Mouse (Mus musculus): ENCODE measurements around the gene Bcl2l13. TPM values are rescaled to one million over a fixed set of nuclear protein-coding genes. Genes with fewer than 3 reads are reported as not detected.
"Not testable (repeated sequence)": the region's sequence is repeated elsewhere in the genome, so short reads cannot be mapped to it uniquely, and the experiment has no call there.

Bcl2l13 gene
- polyA plus RNA-seq, 1 experiment from 2014 or later = 23.4 TPM

DNA sequence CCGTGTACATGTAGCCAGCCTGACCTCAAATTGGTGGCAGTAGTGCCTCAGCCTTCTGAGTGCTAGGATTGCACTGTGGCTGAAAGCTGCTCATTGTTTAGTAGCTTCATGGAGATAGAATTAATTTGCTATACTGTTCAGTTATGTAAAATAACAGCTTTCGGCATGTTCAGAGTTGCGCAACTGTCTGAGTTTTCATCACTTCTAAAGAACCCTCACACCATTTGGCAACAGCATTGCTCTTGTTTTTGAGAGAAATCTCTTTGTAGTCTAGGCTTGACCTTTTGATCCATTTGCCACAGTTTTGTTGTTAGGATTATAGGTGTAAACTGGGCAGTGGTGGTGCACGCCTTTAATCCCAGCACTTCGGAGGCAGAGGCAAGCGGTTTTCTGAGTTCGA, 4.2 kb downstream of the Bcl2l13 start:
- 97% methylated on average over 7 of the region's 7 CpGs for WGBS
- Histone ChIP-seq H3K9me3 (replicated peaks; ENCODE audit: control insufficient read depth, low read length, poor library complexity, severe bottlenecking) (no peaks in the 10 kb centered on the region), H3K4me3 (ENCODE audit: low read depth, low read length) (no peak overlapping the region), H3K4me2 (ENCODE audit: low read length) (no peak overlapping the region), H3K4me1 (ENCODE audit: control insufficient read depth, insufficient read depth, low read length) (peaks cover 9% of the 10 kb centered on the region), H3K9ac (ENCODE audit: low read depth, low read length) (no peak overlapping the region), H3K36me3 (ENCODE audit: control insufficient read depth, insufficient read depth, low read length) (peaks cover 2% of the 10 kb centered on the region), H3K27me3 (ENCODE audit: control insufficient read depth, insufficient read depth, low read depth, low read length) (no peaks in the 10 kb centered on the region), H3K27ac (ENCODE audit: low read length) (no peak overlapping the region)
- ATAC-seq = no peak

DNA sequence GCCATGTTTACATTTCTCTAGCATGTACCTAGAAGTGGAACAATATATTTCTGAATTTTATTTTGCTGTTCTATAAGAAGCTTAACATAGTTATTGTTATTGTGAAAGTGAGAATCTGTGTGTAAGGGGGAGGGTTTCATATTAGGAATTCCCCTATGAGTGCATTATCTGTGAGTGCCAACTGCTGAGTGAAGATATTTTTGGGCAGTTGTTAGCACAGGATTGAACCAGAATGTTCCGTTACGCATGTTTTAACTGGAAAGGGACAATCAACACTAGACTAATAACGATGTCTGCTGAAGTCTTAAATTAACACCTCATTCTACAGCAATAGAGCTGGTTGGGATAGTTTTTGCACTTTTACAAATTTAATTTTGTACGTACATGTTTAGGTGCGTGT, 5.7 kb downstream of the Bcl2l13 start:
- WGBS = 97% methylated on average over 5 of the region's 5 CpGs

DNA sequence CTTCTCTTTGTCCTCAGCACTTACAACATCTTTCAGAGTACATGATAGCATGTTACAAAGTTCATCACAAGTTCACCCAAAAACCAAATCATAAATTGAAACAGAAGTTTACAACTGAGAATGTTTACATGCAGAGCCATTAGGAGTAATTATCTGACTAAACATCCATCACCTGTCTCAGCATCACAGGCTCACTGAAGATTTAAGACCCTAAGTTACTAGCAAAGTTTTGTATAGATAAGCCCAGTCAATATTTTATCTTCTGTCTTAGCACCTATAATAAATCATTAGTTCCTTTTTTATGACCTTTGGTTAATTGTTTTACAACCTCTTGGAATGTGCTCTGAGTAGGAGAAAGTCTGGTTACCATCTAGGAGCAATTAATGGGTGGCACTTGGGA, 14.7 kb downstream of the Bcl2l13 start:
- not testable (repeated sequence) for H3K9ac ChIP-seq (ENCODE audit: low read depth, low read length); H3K9me3 ChIP-seq (replicated peaks; ENCODE audit: control insufficient read depth, low read length, poor library complexity, severe bottlenecking); H3K4me3 ChIP-seq (ENCODE audit: low read depth, low read length)

More for the DNA sequence above, 5.7 kb downstream of the Bcl2l13 start:
- Histone ChIP-seq H3K27me3 (ENCODE audit: control insufficient read depth, insufficient read depth, low read depth, low read length) (no peaks in the 10 kb centered on the region), H3K36me3 (ENCODE audit: control insufficient read depth, insufficient read depth, low read length) (peaks cover 2% of the 10 kb centered on the region), H3K27ac (ENCODE audit: low read length) (no peak overlapping the region), H3K9ac (ENCODE audit: low read depth, low read length) (no peak overlapping the region), H3K9me3 (replicated peaks; ENCODE audit: control insufficient read depth, low read length, poor library complexity, severe bottlenecking) (no peaks in the 10 kb centered on the region), H3K4me1 (ENCODE audit: control insufficient read depth, insufficient read depth, low read length) (peaks cover 9% of the 10 kb centered on the region), H3K4me3 (ENCODE audit: low read depth, low read length) (no peak overlapping the region), H3K4me2 (ENCODE audit: low read length) (no peak overlapping the region)
- ATAC-seq = no peak

DNA sequence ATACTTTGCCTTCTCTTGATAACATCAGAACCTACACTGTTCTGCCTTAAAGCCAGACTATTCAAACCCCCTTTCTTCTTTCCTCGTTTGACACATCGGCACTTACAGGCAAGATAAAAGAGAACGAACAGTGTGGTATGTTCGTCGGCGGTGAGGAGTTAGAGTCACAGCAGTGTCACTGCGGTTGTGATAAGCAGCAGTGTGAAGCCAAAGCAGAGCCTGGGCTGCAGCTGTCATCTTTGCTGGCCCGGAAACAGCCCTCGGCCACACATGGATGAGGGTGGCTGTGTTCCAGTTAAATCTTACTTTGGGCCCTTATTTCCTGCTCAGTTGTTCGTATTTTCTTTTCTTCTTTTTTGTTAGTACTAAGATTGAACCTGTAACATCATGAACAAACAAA, 18.4 kb downstream of the Bcl2l13 start:
- H3K4me2 ChIP-seq (ENCODE audit: low read length) = no peak overlapping the region
- ATAC-seq = no peak
- H3K27me3 ChIP-seq (ENCODE audit: control insufficient read depth, insufficient read depth, low read depth, low read length) = no peaks in the 10 kb centered on the region
- 88% methylated on average over 10 of the region's 10 CpGs for WGBS
- no peaks in the 10 kb centered on the region for H3K4me1 ChIP-seq (ENCODE audit: control insufficient read depth, insufficient read depth, low read length)
- H3K9me3 ChIP-seq (replicated peaks; ENCODE audit: control insufficient read depth, low read length, poor library complexity, severe bottlenecking) = no peaks in the 10 kb centered on the region
- H3K9ac ChIP-seq (ENCODE audit: low read depth, low read length) = no peak overlapping the region
- H3K4me3 ChIP-seq (ENCODE audit: low read depth, low read length) = no peak overlapping the region
- H3K27ac ChIP-seq (ENCODE audit: low read length) = no peak overlapping the region
- H3K36me3 ChIP-seq (ENCODE audit: control insufficient read depth, insufficient read depth, low read length) = peaks cover 6% of the 10 kb centered on the region

More for the DNA sequence above, 14.7 kb downstream of the Bcl2l13 start:
- not testable (repeated sequence) for H3K4me2 ChIP-seq (ENCODE audit: low read length); ATAC-seq; H3K27me3 ChIP-seq (ENCODE audit: control insufficient read depth, insufficient read depth, low read depth, low read length); H3K4me1 ChIP-seq (ENCODE audit: control insufficient read depth, insufficient read depth, low read length); H3K27ac ChIP-seq (ENCODE audit: low read length); H3K36me3 ChIP-seq (ENCODE audit: control insufficient read depth, insufficient read depth, low read length)

DNA sequence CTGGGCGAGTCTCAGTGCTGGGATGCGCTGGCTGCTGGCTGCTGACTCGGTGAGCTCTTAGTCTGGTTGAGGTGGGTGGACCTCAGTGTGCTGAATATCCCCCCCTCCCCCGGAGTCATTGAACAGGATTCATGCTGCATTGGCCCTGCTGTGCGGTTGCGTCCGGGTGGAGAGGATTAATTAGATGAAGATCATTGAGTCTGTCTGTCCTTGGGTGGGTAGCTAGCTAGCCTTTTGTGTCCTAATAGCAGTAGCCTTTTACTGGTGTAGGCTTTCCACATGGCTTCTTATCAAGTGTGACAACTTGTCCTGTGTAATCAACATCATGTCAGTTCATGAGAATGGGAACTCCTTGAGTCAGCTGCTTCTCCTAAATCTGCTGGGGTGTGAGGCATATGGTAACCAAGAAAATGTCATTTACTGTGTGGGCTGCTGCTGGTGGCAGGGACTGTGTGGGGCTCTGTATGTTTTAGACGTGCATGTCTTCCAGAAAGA, 22.3 kb downstream of the Bcl2l13 start:
- 26% methylated on average over 8 of the region's 8 CpGs for WGBS
- no peak overlapping the region for H3K27ac ChIP-seq (ENCODE audit: low read length)

DNA sequence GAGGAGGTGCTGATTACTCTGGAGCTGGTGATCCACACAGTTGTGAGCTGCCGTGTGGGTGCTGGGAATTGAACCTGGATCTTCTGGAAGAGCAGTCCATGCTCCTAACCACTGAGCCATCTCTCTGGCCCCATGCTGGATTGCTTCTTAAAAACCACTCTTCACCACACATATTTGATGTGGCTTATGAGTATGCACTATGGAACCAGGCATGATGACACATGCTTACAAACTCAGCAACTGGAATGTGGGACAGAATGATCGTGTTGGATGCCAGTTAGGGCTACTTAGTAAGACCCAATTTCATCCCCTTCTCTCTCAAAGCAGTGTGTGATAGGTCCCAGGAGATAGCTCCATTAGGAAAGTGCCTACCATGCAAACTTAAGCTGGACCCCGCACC, 24.1 kb downstream of the Bcl2l13 start:
- Histone ChIP-seq H3K9ac (ENCODE audit: low read depth, low read length) (no peak overlapping the region), H3K27ac (ENCODE audit: low read length) (no peak overlapping the region), H3K4me1 (ENCODE audit: control insufficient read depth, insufficient read depth, low read length) (no peaks in the 10 kb centered on the region), H3K4me3 (ENCODE audit: low read depth, low read length) (no peak overlapping the region), H3K36me3 (ENCODE audit: control insufficient read depth, insufficient read depth, low read length) (peaks cover 2% of the 10 kb centered on the region; the same call in 1 of the 2 replicates), H3K4me2 (ENCODE audit: low read length) (no peak overlapping the region), H3K9me3 (replicated peaks; ENCODE audit: control insufficient read depth, low read length, poor library complexity, severe bottlenecking) (no peaks in the 10 kb centered on the region), H3K27me3 (ENCODE audit: control insufficient read depth, insufficient read depth, low read depth, low read length) (no peaks in the 10 kb centered on the region)
- WGBS = 95% methylated on average over 3 of the region's 3 CpGs
- no peak for ATAC-seq

More for the DNA sequence above, 22.3 kb downstream of the Bcl2l13 start:
- Histone ChIP-seq H3K4me1 (ENCODE audit: control insufficient read depth, insufficient read depth, low read length) (no peaks in the 10 kb centered on the region), H3K9ac (ENCODE audit: low read depth, low read length) (no peak overlapping the region), H3K9me3 (replicated peaks; ENCODE audit: control insufficient read depth, low read length, poor library complexity, severe bottlenecking) (no peaks in the 10 kb centered on the region), H3K4me3 (ENCODE audit: low read depth, low read length) (no peak overlapping the region), H3K36me3 (ENCODE audit: control insufficient read depth, insufficient read depth, low read length) (peaks cover 6% of the 10 kb centered on the region), H3K4me2 (ENCODE audit: low read length) (no peak overlapping the region), H3K27me3 (ENCODE audit: control insufficient read depth, insufficient read depth, low read depth, low read length) (no peaks in the 10 kb centered on the region)
- ATAC-seq = peak; percentile 54; the same call in 1 of the 2 replicates

DNA sequence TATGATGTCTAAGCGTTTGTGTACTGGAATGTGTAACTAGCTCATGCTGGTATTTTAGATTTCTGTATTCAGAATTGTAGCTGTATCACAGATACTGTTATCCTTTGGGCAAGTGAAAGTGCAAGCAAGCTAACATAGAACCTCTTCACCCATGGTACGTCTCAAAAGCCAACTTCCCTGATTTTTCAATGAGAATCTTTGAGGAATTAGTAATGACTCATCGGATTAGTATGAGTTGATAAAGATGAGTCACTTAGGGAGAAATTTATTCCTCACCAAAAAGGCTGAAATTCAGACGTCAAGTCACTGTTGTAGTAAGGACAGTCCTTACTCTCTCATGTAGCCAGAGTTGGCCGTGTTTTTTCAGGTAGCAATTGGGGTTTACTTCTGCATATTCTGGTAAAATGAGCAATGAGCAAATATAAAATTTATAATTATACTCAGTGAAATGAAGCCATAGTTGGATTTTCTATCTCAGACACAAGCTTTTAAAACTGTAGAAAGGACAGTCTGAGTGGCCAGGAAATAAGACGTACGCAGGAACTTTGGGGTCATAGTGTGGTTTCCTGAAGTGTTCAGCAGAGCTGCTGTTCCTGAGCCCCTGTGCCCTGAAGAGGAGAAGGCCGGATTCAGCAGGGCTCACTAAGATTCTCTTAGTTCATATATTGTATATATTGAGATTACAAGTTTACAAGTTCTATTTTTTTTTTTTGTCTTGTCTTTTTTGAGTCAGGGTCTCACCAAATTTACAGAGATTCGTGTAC, 30.2 kb downstream of the Bcl2l13 start:
- Histone ChIP-seq H3K4me1 (ENCODE audit: control insufficient read depth, insufficient read depth, low read length) (no peaks in the 10 kb centered on the region), H3K36me3 (ENCODE audit: control insufficient read depth, insufficient read depth, low read length) (peaks cover 2% of the 10 kb centered on the region; the same call in 1 of the 2 replicates), H3K4me3 (ENCODE audit: low read depth, low read length) (no peak overlapping the region), H3K9ac (ENCODE audit: low read depth, low read length) (no peak overlapping the region), H3K4me2 (ENCODE audit: low read length) (no peak overlapping the region), H3K27me3 (ENCODE audit: control insufficient read depth, insufficient read depth, low read depth, low read length) (no peaks in the 10 kb centered on the region), H3K27ac (ENCODE audit: low read length) (no peak overlapping the region), H3K9me3 (replicated peaks; ENCODE audit: control insufficient read depth, low read length, poor library complexity, severe bottlenecking) (no peaks in the 10 kb centered on the region)
- 90% methylated on average over 9 of the region's 9 CpGs for WGBS
- ATAC-seq = no peak

DNA sequence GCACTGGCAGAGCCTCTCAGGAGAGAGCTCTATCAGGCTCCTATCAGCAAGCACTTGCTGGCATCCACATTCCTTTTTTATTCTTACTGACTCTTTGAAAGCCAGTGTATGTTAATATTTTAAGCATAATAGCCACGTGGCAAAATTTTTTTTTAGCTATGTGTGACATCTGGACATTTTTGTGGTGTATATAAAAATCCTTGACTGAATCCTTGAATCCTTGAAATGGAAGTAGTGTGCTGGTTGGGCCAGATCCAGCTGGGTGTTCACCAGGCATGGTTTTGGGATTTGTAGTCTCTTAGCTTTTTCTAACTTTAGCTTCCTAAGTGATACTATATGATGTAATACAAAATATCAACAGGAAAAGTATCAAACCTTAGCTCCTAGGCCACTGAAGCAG, 32.8 kb downstream of the Bcl2l13 start:
- WGBS = 71% methylated on average over 1 of the region's 1 CpGs
- Histone ChIP-seq H3K4me3 (ENCODE audit: low read depth, low read length) (no peak overlapping the region), H3K9ac (ENCODE audit: low read depth, low read length) (no peak overlapping the region), H3K27ac (ENCODE audit: low read length) (no peak overlapping the region), H3K4me1 (ENCODE audit: control insufficient read depth, insufficient read depth, low read length) (no peaks in the 10 kb centered on the region), H3K4me2 (ENCODE audit: low read length) (no peak overlapping the region), H3K9me3 (replicated peaks; ENCODE audit: control insufficient read depth, low read length, poor library complexity, severe bottlenecking) (no peaks in the 10 kb centered on the region), H3K36me3 (ENCODE audit: control insufficient read depth, insufficient read depth, low read length) (peaks cover 5% of the 10 kb centered on the region; the same call in 1 of the 2 replicates), H3K27me3 (ENCODE audit: control insufficient read depth, insufficient read depth, low read depth, low read length) (no peaks in the 10 kb centered on the region)
- ATAC-seq = no peak

DNA sequence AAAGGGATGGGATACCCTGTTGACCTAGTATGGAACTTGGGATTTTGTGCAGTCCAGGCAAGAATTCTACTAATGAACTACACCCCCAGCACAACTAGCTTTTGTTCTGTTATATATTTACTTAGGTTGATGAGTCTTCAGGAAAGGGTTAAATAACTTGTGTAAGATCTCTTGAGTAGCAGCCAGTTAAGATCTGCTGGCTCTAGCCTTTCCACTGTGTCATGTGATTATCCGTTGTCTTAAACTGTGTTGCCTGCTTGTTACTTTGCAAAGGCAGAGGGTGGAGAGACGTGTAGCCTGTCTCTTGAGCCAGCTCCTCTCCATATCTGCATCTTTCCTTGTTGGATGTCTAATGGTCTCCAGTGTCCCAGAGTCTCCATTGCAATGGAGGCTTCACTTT, 35.3 kb downstream of the Bcl2l13 start:
- Histone ChIP-seq H3K27ac (ENCODE audit: low read length) (no peak overlapping the region), H3K4me1 (ENCODE audit: control insufficient read depth, insufficient read depth, low read length) (no peaks in the 10 kb centered on the region), H3K4me2 (ENCODE audit: low read length) (no peak overlapping the region), H3K4me3 (ENCODE audit: low read depth, low read length) (no peak overlapping the region), H3K27me3 (ENCODE audit: control insufficient read depth, insufficient read depth, low read depth, low read length) (no peaks in the 10 kb centered on the region), H3K36me3 (ENCODE audit: control insufficient read depth, insufficient read depth, low read length) (peaks cover 7% of the 10 kb centered on the region; the same call in 1 of the 2 replicates), H3K9ac (ENCODE audit: low read depth, low read length) (no peak overlapping the region), H3K9me3 (replicated peaks; ENCODE audit: control insufficient read depth, low read length, poor library complexity, severe bottlenecking) (no peaks in the 10 kb centered on the region)
- 89% methylated on average over 2 of the region's 2 CpGs for WGBS
- no peak for ATAC-seq

All from midbrain, embryonic 16.5 days (tissue).